Mouse (Mus musculus) ES-Bruce4 (cell line): Measurements from ENCODE around the gene Ube2l6. TPM values are rescaled to one million over a fixed set of nuclear protein-coding genes. Genes with fewer than 3 reads are reported as not detected.

Source experiments
- H3K27ac ChIP-seq: 2 replicates; pipeline ENCODE4 v1.5.1; 2012; ENCODE audit warnings: low read length, inconsistent platforms; ENCODE audit not compliant: insufficient read depth
- H3K27me3 ChIP-seq: 2 replicates; pipeline ENCODE4 v1.6.1; 2012; ENCODE audit warnings: mild to moderate bottlenecking, low read length, inconsistent platforms; ENCODE audit not compliant: control insufficient read depth, poor library complexity, insufficient read depth, severe bottlenecking
- H3K36me3 ChIP-seq: 2 replicates; pipeline ENCODE4 v1.6.1; 2012; ENCODE audit warnings: inconsistent platforms, mild to moderate bottlenecking, low read length, moderate library complexity; ENCODE audit not compliant: control insufficient read depth, poor library complexity, insufficient read depth, severe bottlenecking
- H3K4me1 ChIP-seq: one replicate; pipeline ENCODE4 v1.8.1; 2011; ENCODE audit warnings: low read length; ENCODE audit not compliant: control insufficient read depth, insufficient read depth
- H3K4me3 ChIP-seq: 2 replicates; pipeline ENCODE4 v1.5.1; 2011; ENCODE audit warnings: low read depth, mild to moderate bottlenecking, low read length
- H3K9ac ChIP-seq: 2 replicates; pipeline ENCODE4 v1.6.1; 2012; ENCODE audit warnings: low read depth, mild to moderate bottlenecking, inconsistent platforms; ENCODE audit not compliant: poor library complexity, severe bottlenecking
- H3K9me3 ChIP-seq: replicated peaks from 2 replicates; pipeline ENCODE4 v1.6.1; 2012; ENCODE audit warnings: mild to moderate bottlenecking, low read length, inconsistent platforms; ENCODE audit not compliant: control insufficient read depth, poor library complexity, insufficient read depth, severe bottlenecking
- CTCF ChIP-seq: IDR thresholded peaks from one replicate; pipeline ENCODE4 v1.8.1; 2011; ENCODE audit warnings: low read depth, low read length
- EP300 ChIP-seq: IDR thresholded peaks from 2 replicates; pipeline ENCODE4 v1.6.1; 2011; ENCODE audit warnings: low read depth, low read length; ENCODE audit not compliant: insufficient read depth
- POLR2A ChIP-seq: IDR thresholded peaks from one replicate; pipeline ENCODE4 v1.8.1; 2011; ENCODE audit warnings: low read length; ENCODE audit not compliant: insufficient read depth
- polyA plus RNA-seq: library from polyadenylated mRNA; stranded (reverse); fragments of >200 nt; gene quantifications from 2 replicates; pipeline ENCODE4 v1.2.4, GENCODE M21; 2011; ENCODE audit warnings: low read depth; ENCODE audit not compliant: missing spikeins, insufficient read depth, insufficient read length

Gene Ube2l6
- polyA plus RNA-seq, 1 experiment: 12.6 TPM

- Histone ChIP-seq H3K9me3 (no peaks in the 10 kb centered on the region), H3K9ac (no peak overlapping the region), H3K4me3 (no peak overlapping the region), H3K4me1 (peaks cover 5% of the 10 kb centered on the region), H3K36me3 (no peaks in the 10 kb centered on the region), H3K27me3 (no peaks in the 10 kb centered on the region), H3K27ac (no peak overlapping the region)
- no peak for TF ChIP-seq EP300
- TF ChIP-seq POLR2A: no peak
- no peak for TF ChIP-seq CTCF
Measured at GRCm38 (mm10) chr2:84819861-84820260, 21.2 kb downstream of the Ube2l6 start.

GRCm38 (mm10) chr2:84822552-84822951 is 23.9 kb downstream of the Ube2l6 start, which contains the start of gene Smtnl1:
TSS of gene Smtnl1 (minus strand) at chr2:84822652.
- Histone ChIP-seq H3K27me3 (no peaks in the 10 kb centered on the region), H3K36me3 (no peaks in the 10 kb centered on the region), H3K9ac (no peak within 1 kb of the TSS), H3K4me3 (no peak within 1 kb of the TSS), H3K4me1 (no peaks in the 10 kb centered on the region), H3K9me3 (no peaks in the 10 kb centered on the region), H3K27ac (no peak within 1 kb of the TSS)
- no peak for TF ChIP-seq CTCF
- TF ChIP-seq EP300: no peak
- TF ChIP-seq POLR2A: no peak

- Histone ChIP-seq H3K36me3 (no peaks in the 10 kb centered on the region), H3K9ac (no peak overlapping the region), H3K4me1 (no peaks in the 10 kb centered on the region), H3K4me3 (no peak overlapping the region), H3K9me3 (no peaks in the 10 kb centered on the region), H3K27me3 (no peaks in the 10 kb centered on the region), H3K27ac (no peak overlapping the region)
- no peak for TF ChIP-seq EP300
- no peak for TF ChIP-seq CTCF
- TF ChIP-seq POLR2A: no peak
Measured at GRCm38 (mm10) chr2:84823237-84823636, 24.6 kb downstream of the Ube2l6 start.

GRCm38 (mm10) chr2:84826488-84827282 is 28.1 kb downstream of the Ube2l6 start, which contains the start of gene Timm10:
TSS of gene Timm10 (plus strand) at chr2:84826997.
- H3K36me3 ChIP-seq: peaks cover 11% of the 10 kb centered on the region
- TF ChIP-seq POLR2A (no peak), EP300 (0 out of 2 replicates have a peak, but pooled peaks have one; percentile 58)
- H3K9ac ChIP-seq: peak within 1 kb of the TSS; percentile 78
- H3K4me1 ChIP-seq: no peaks in the 10 kb centered on the region
- peak within 1 kb of the TSS; percentile 92 for H3K4me3 ChIP-seq
- no peaks in the 10 kb centered on the region for H3K9me3 ChIP-seq
- H3K27ac ChIP-seq: peak within 1 kb of the TSS; percentile 16; the same call in 1 of the 2 replicates
- no peaks in the 10 kb centered on the region for H3K27me3 ChIP-seq

GRCm38 (mm10) chr2:84827283-84827920 is 28.8 kb downstream of the Ube2l6 start:
- Histone ChIP-seq H3K9me3 (no peaks in the 10 kb centered on the region), H3K27ac (peak overlapping the region; percentile 16; the same call in 1 of the 2 replicates), H3K27me3 (no peaks in the 10 kb centered on the region), H3K4me1 (no peaks in the 10 kb centered on the region), H3K9ac (peak overlapping the region; percentile 78), H3K4me3 (peak overlapping the region; percentile 92), H3K36me3 (peaks cover 11% of the 10 kb centered on the region)
- no peak for TF ChIP-seq EP300
- no peak for TF ChIP-seq CTCF
- TF ChIP-seq POLR2A: no peak
